Mouse (Mus musculus): Measurements from ENCODE around the gene Pkd1l3. TPM values are rescaled to one million over a fixed set of nuclear protein-coding genes. Genes with fewer than 3 reads are reported as not detected.
A peak's percentile ranks its signal among the peaks of the same experiment; 100 is the strongest.

Pkd1l3 gene
- polyA plus RNA-seq, 1 experiment from 2014 or later = 0.37 TPM

DNA sequence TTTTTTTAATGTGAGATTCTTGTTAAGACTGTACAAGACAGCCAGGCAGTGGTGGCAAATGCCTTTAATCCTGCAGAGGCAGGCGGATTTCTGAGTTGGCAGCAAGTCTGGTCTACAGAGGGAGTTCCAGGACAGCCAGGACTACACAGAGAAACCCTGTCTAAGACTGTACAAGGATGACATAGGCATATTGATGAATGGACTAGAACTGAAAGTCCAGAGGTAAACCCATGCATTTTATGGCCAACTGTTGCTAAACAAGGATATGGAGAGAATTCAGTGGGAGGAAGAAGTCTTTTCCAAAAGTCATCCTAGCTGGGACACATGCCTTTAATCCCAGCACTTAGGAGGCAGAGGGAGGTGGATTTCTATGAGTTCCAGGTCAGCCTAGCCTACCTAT is 83.4 kb downstream of the Pkd1l3 start:
- no peak overlapping the region for H3K9ac ChIP-seq (ENCODE audit: low read length)
- no peaks in the 10 kb centered on the region for H3K9me3 ChIP-seq (ENCODE audit: control insufficient read depth, low read length)
- no peak overlapping the region for H3K4me2 ChIP-seq (ENCODE audit: low read depth, severe bottlenecking)
- ATAC-seq (ENCODE audit: insufficient number of reproducible peaks, low FRiP score, low TSS enrichment, low read depth) (no peak), DNase-seq (ENCODE audit: low spot score) (no peak)
- H3K27me3 ChIP-seq (ENCODE audit: control insufficient read depth, insufficient read depth, low read length) = no peaks in the 10 kb centered on the region
- 76% methylated on average over 1 of the region's 1 CpGs for WGBS
- H3K36me3 ChIP-seq (ENCODE audit: control insufficient read depth, insufficient read depth, low read length) = no peaks in the 10 kb centered on the region
- no peaks in the 10 kb centered on the region for H3K4me1 ChIP-seq (ENCODE audit: control insufficient read depth, insufficient read depth, low read length)
- no peak overlapping the region for H3K4me3 ChIP-seq (ENCODE audit: low read depth, low read length)
- H3K27ac ChIP-seq (replicated peaks; ENCODE audit: low read depth, low read length) = no peak overlapping the region

DNA sequence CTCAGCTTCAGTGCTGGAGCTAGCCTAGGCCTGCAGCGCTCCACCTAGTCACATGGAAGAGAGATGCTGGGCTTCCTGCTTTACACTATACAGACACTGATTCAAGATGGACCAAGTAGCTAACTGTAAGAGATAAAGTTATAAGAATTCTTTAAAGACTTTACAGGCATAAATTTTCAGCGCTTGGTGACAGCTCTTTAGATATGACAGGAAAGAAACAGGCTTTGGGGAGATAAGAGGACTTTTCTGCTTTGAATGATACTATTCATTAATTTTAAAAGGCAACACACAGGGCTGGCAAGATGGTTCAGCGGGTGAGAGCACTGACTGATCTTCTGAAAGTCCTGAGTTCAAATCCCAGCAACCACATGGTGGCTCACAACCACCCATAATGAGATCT is 84.2 kb downstream of the Pkd1l3 start:
- H3K4me3 ChIP-seq (ENCODE audit: low read depth, low read length) = no peak overlapping the region
- no peaks in the 10 kb centered on the region for H3K4me1 ChIP-seq (ENCODE audit: control insufficient read depth, insufficient read depth, low read length)
- ATAC-seq (ENCODE audit: insufficient number of reproducible peaks, low FRiP score, low TSS enrichment, low read depth) = no peak
- no peaks in the 10 kb centered on the region for H3K9me3 ChIP-seq (ENCODE audit: control insufficient read depth, low read length)
- H3K27ac ChIP-seq (replicated peaks; ENCODE audit: low read depth, low read length) = no peak overlapping the region
- 82% methylated on average over 3 of the region's 3 CpGs for WGBS
- DNase-seq (ENCODE audit: low spot score) = no peak
- no peaks in the 10 kb centered on the region for H3K36me3 ChIP-seq (ENCODE audit: control insufficient read depth, insufficient read depth, low read length)
- no peak overlapping the region for H3K4me2 ChIP-seq (ENCODE audit: low read depth, severe bottlenecking)
- H3K27me3 ChIP-seq (ENCODE audit: control insufficient read depth, insufficient read depth, low read length) = no peaks in the 10 kb centered on the region
- H3K9ac ChIP-seq (ENCODE audit: low read length) = no peak overlapping the region

DNA sequence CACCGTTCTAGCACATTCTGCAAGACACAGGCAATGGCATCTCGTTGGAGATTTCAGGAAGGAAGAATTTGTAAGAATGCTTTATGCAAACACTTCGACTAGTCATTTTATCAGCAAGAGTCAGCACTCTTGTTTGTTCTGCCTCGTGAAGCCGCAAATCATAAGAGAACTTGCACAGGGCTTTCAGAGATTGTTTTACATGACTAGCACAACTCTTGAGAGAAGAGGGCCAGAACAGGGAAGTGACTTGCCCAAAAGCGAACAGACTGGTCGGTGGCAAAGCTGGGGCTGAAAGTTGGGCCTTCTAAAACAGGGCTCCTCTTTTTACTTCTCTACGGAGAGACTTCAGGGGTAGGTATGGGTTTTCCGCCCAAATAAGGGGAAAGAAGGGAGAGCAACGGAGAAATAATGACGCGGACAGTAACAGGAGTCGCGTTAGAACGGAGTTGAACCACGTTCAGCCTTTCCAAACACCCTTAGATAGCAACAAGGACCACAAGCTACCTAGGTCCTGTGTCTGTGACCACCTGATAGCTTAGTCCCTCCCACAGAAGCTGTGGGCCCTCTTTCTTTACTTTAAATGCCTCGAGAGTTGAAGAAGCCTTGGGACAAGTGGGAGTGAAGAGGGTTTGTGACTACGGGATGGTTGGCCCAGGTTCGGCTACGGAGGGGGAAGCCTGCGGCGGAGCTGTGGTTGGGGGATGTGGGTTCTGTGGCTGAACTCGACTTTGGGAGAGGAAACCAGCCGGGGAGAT is 90.4 kb downstream of the Pkd1l3 start:
- peaks cover 8% of the 10 kb centered on the region; the same call in 1 of the 2 replicates for H3K36me3 ChIP-seq (ENCODE audit: control insufficient read depth, insufficient read depth, low read length)
- ATAC-seq (ENCODE audit: insufficient number of reproducible peaks, low FRiP score, low TSS enrichment, low read depth) (peak; percentile 52; the same call in 1 of the 2 replicates), DNase-seq (ENCODE audit: low spot score) (no peak)
- H3K4me1 ChIP-seq (ENCODE audit: control insufficient read depth, insufficient read depth, low read length) = peaks cover 8% of the 10 kb centered on the region
- H3K4me3 ChIP-seq (ENCODE audit: low read depth, low read length) = peak overlapping the region; percentile 90
- H3K4me2 ChIP-seq (ENCODE audit: low read depth, severe bottlenecking) = peak overlapping the region; percentile 65
- no peaks in the 10 kb centered on the region for H3K27me3 ChIP-seq (ENCODE audit: control insufficient read depth, insufficient read depth, low read length)
- peak overlapping the region; percentile 0; the same call in 1 of the 2 replicates for H3K9ac ChIP-seq (ENCODE audit: low read length)
- H3K9me3 ChIP-seq (ENCODE audit: control insufficient read depth, low read length) = no peaks in the 10 kb centered on the region
- no peak overlapping the region for H3K27ac ChIP-seq (replicated peaks; ENCODE audit: low read depth, low read length)
- 12% methylated on average over 24 of the region's 24 CpGs for WGBS

DNA sequence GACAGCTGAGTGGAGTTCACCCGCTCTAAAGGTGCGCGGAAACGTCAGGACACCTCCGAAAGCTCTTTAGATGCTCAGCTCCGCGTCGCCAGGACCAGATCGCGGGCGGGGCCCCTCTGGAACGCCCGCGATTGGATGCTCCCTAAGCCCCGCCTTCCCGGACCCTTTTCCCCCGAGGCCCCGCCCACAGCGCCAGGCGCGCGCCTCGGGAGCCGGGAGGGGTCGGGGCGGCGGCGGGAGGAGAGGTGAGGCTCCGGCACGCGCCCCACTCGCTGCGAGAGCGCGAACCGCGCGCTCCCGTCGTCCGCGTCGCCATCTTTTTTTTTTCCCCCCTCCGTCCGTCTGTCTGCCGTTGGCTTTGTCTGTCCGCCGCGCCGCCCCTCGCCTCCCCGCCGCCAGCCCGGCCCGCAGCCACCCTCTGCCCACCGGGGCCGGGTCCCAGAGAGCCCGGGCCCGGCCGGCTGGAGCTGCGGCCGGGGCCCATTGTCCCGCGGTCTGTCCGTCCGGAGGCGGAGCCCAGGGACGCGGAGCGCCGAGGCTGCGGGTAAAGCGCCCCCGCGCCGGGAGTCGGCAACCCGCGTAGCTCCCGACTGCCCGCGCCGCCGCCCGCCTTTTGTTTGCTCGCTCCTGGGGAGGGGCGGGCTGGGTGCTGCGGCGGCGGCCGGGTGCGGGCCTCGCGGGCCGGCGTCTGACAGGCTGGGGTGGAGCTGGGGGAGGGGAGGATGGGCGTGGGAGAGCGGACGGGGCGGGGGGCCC is 91.2 kb downstream of the Pkd1l3 start, which contains the start of gene Zfp821:
Gene Zfp821 (plus strand): TSS at position 227 of the 756 bp plus-strand sequence.
- Histone ChIP-seq H3K9ac (ENCODE audit: low read length) (peak within 1 kb of the TSS; percentile 99), H3K4me2 (ENCODE audit: low read depth, severe bottlenecking) (peak within 1 kb of the TSS; percentile 90), H3K4me3 (ENCODE audit: low read depth, low read length) (peak within 1 kb of the TSS; percentile 90), H3K27ac (replicated peaks; ENCODE audit: low read depth, low read length) (peak within 1 kb of the TSS; percentile 83), H3K9me3 (ENCODE audit: control insufficient read depth, low read length) (no peaks in the 10 kb centered on the region), H3K36me3 (ENCODE audit: control insufficient read depth, insufficient read depth, low read length) (peaks cover 8% of the 10 kb centered on the region; the same call in 1 of the 2 replicates), H3K4me1 (ENCODE audit: control insufficient read depth, insufficient read depth, low read length) (peaks cover 8% of the 10 kb centered on the region), H3K27me3 (ENCODE audit: control insufficient read depth, insufficient read depth, low read length) (no peaks in the 10 kb centered on the region)
- ATAC-seq (ENCODE audit: insufficient number of reproducible peaks, low FRiP score, low TSS enrichment, low read depth) (peak; percentile 78), DNase-seq (ENCODE audit: low spot score) (peak; percentile 95)
- WGBS = under 1% methylated on average over 73 of the region's 100 CpGs

DNA sequence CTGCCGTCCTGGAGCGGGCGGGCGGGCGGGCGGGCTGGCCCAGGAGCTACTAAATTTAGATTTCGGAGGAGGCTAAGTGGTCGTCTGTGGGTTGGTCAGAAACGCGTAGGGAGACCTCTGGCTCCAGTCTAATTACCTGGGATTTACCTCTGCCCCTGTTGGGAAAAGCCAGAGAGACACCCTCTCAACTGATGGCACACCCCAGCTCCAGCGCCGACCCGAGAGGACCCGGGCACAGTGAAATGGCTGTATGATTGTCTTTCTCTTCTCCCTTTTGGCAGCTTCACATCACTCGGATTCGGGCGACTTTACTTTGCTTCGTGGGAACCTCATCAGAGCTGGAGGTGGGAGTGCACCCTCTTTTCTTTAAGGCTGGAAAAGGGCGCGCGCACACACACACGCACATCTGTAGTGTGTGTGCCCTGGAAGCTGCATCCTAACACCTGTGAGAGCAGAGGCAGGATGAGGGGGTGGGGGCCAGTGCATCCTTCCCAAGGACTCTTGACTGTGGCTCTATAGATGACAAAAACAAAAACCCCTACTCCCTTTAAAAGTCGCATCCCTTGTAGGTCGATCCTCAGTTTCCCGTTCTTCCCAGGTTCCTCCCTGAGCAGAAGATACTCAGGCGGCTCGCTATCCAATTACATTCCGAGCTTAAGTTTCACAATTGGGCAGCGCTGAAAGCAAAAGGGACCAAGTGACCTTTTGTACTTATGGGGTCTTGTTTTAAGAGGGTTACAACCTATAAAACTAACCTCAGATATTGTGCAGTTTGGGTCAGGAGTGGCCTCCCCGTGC is 92.0 kb downstream of the Pkd1l3 start:
- 1% methylated on average over 30 of the region's 30 CpGs for WGBS
- DNase-seq (ENCODE audit: low spot score) = peak; percentile 25
- ATAC-seq (ENCODE audit: insufficient number of reproducible peaks, low FRiP score, low TSS enrichment, low read depth) = peak; percentile 14; the same call in 1 of the 2 replicates

DNA sequence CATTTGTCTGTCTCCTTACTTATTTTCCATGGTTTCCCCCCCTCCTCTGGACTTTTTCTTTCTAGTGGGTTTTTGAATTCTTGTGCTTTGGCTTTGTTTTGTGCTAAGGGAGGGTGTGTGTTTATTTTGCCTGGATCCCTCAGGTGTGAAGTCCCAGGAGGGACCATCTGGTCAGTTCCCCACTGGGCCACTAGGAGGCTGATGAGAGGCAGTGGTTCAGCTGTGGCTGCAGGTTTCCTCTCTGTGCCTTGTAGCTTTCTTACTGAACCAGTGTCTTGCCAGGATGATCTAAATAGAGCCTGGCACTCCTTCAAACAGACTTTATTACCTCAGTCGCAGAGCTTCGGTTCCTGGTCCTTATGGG is 92.5 kb downstream of the Pkd1l3 start:
- Histone ChIP-seq H3K4me3 (ENCODE audit: low read depth, low read length) (peak overlapping the region; percentile 90), H3K36me3 (ENCODE audit: control insufficient read depth, insufficient read depth, low read length) (peaks cover 12% of the 10 kb centered on the region), H3K4me2 (ENCODE audit: low read depth, severe bottlenecking) (peak overlapping the region; percentile 90), H3K9ac (ENCODE audit: low read length) (no peak overlapping the region; the same call in 1 of the 2 replicates), H3K27me3 (ENCODE audit: control insufficient read depth, insufficient read depth, low read length) (no peaks in the 10 kb centered on the region), H3K4me1 (ENCODE audit: control insufficient read depth, insufficient read depth, low read length) (peaks cover 8% of the 10 kb centered on the region), H3K27ac (replicated peaks; ENCODE audit: low read depth, low read length) (no peak overlapping the region), H3K9me3 (ENCODE audit: control insufficient read depth, low read length) (no peaks in the 10 kb centered on the region)
- 0 out of 2 replicates have a peak, but pooled peaks have one; percentile 48 for ATAC-seq (ENCODE audit: insufficient number of reproducible peaks, low FRiP score, low TSS enrichment, low read depth)
- WGBS = 14% methylated on average over 2 of the region's 2 CpGs
- DNase-seq (ENCODE audit: low spot score) = peak; percentile 88

More for the DNA sequence above, 92.0 kb downstream of the Pkd1l3 start:
- H3K27ac ChIP-seq (replicated peaks; ENCODE audit: low read depth, low read length) = peak overlapping the region; percentile 83
- peak overlapping the region; percentile 90 for H3K4me3 ChIP-seq (ENCODE audit: low read depth, low read length)
- H3K4me2 ChIP-seq (ENCODE audit: low read depth, severe bottlenecking) = peak overlapping the region; percentile 90
- no peaks in the 10 kb centered on the region for H3K27me3 ChIP-seq (ENCODE audit: control insufficient read depth, insufficient read depth, low read length)
- H3K9ac ChIP-seq (ENCODE audit: low read length) = peak overlapping the region; percentile 99
- H3K36me3 ChIP-seq (ENCODE audit: control insufficient read depth, insufficient read depth, low read length) = peaks cover 10% of the 10 kb centered on the region; the same call in 1 of the 2 replicates
- H3K9me3 ChIP-seq (ENCODE audit: control insufficient read depth, low read length) = no peaks in the 10 kb centered on the region
- peaks cover 8% of the 10 kb centered on the region for H3K4me1 ChIP-seq (ENCODE audit: control insufficient read depth, insufficient read depth, low read length)

DNA sequence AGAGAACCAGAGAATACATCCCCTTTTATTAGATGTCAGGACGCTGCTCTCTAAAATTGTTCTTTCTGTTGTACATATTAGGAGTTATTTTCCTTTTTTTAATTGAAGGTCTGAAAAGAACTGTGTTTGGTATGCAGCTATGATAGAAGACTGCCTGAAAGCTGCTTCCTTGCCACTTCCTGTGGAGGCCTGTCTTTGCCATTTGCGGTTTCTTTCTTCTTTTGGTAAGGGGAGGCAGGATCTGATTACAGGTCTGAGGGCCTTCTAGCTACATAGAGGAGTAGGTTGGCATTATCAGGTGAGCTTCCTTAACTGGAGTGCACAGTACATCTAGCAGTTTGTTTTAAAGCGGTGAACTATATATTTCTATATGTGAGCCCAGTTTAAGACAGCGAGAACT is 93.6 kb downstream of the Pkd1l3 start:
- Histone ChIP-seq H3K4me3 (ENCODE audit: low read depth, low read length) (no peak overlapping the region), H3K27ac (replicated peaks; ENCODE audit: low read depth, low read length) (no peak overlapping the region), H3K27me3 (ENCODE audit: control insufficient read depth, insufficient read depth, low read length) (no peaks in the 10 kb centered on the region), H3K9me3 (ENCODE audit: control insufficient read depth, low read length) (no peaks in the 10 kb centered on the region), H3K4me1 (ENCODE audit: control insufficient read depth, insufficient read depth, low read length) (peaks cover 8% of the 10 kb centered on the region), H3K36me3 (ENCODE audit: control insufficient read depth, insufficient read depth, low read length) (peaks cover 17% of the 10 kb centered on the region), H3K9ac (ENCODE audit: low read length) (no peak overlapping the region), H3K4me2 (ENCODE audit: low read depth, severe bottlenecking) (no peak overlapping the region)
- ATAC-seq (ENCODE audit: insufficient number of reproducible peaks, low FRiP score, low TSS enrichment, low read depth) = no peak
- DNase-seq (ENCODE audit: low spot score) = no peak
- WGBS = 94% methylated on average over 4 of the region's 4 CpGs

DNA sequence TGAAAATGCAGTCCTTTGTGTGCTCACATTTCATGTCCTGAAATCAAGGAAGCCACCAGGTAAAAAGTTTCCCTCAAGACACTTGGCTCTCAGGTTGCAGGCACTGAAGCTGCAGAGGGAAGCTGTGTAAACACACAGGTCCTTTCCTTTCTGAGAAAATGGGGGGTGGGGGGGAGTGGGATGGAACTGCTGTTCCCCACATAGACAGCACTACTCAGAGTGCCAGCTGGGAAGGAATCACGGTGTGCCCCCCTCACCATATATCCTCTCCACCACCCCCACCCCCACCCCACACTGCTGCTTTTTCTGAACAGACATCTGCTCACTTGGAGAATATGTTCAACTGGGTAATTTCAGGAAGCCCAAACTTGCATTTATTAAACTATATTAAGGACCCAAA is 98.2 kb downstream of the Pkd1l3 start:
- Histone ChIP-seq H3K4me2 (ENCODE audit: low read depth, severe bottlenecking) (no peak overlapping the region), H3K4me1 (ENCODE audit: control insufficient read depth, insufficient read depth, low read length) (no peaks in the 10 kb centered on the region; the same call in 1 of the 2 replicates), H3K9me3 (ENCODE audit: control insufficient read depth, low read length) (no peaks in the 10 kb centered on the region), H3K27ac (replicated peaks; ENCODE audit: low read depth, low read length) (no peak overlapping the region), H3K4me3 (ENCODE audit: low read depth, low read length) (no peak overlapping the region), H3K27me3 (ENCODE audit: control insufficient read depth, insufficient read depth, low read length) (no peaks in the 10 kb centered on the region), H3K9ac (ENCODE audit: low read length) (no peak overlapping the region), H3K36me3 (ENCODE audit: control insufficient read depth, insufficient read depth, low read length) (peaks cover 26% of the 10 kb centered on the region)
- DNase-seq (ENCODE audit: low spot score) (no peak), ATAC-seq (ENCODE audit: insufficient number of reproducible peaks, low FRiP score, low TSS enrichment, low read depth) (no peak)
- 94% methylated on average over 1 of the region's 1 CpGs for WGBS
